Mouse (Mus musculus) kidney, adult 9 months (tissue): ENCODE measurements around the gene Etv4.

Experiments used
- DNase-seq: peaks from one replicate; pipeline ENCODE4 v3.0.0; 2022

Etv4 gene

DNA sequence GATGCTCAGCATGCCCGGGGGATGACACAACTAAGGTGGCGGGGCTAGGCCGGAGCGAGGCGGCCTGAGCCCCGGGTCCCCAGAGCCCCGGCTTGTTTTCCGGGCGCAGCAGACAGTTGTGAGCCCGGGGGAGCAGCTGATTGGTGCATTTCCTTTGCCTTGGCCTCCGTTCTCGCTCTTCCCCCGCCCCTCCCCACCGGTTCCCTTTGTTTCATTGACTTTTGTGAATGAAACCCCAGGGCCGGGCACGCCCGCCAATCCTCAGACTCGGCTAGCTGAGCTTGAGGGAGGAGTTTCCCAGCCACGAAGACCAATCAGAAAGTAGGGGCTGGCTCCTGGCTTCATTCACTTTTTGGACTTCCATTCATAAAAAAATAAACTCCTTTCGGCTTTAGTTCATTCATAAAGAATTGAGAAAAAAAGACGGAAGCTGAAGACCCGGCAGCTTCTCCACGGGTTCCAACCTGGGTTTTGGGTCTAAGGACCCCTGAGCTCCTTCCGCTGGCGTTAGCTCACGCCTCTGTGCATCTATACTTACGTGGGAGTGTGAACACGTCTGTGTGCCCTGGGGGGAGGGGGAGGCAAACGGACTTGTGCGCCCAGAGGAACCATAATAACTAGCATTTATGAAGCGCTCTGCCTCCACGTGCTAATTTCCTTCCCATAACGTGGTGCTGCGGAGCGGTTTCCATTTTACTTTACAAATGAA, at the start of gene Etv4:
Etv4 (minus strand) TSS at position 229 of the 709 bp plus-strand sequence.
- DNase-seq: peak; percentile 80

GRCm38 (mm10) chr11:101832001-101832400, 46.8 kb upstream of the Etv4 start:
- peak; percentile 19 for DNase-seq

DNA sequence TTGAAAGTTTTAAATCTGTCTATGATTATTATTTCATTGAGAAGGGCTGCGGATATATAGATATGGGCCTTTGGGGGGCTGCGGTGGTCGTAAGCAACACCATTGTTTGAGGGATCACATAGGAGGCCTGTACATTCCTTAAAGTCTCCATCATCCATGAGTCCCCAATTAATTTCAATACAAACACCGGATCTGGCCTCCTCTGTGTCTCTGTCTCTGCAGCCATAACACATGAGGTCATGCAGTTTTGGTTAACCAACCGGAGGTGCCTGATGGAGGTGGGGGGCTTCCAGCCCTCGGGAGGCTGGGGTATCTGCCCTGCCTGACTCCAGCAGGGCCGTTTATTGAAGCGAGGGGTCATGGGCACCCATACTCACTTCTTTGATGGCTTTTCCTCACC, 45.4 kb upstream of the Etv4 start:
- DNase-seq: no peak

- DNase-seq: peak; percentile 51
Measured at GRCm38 (mm10) chr11:101830112-101830511, 44.9 kb upstream of the Etv4 start.

DNA sequence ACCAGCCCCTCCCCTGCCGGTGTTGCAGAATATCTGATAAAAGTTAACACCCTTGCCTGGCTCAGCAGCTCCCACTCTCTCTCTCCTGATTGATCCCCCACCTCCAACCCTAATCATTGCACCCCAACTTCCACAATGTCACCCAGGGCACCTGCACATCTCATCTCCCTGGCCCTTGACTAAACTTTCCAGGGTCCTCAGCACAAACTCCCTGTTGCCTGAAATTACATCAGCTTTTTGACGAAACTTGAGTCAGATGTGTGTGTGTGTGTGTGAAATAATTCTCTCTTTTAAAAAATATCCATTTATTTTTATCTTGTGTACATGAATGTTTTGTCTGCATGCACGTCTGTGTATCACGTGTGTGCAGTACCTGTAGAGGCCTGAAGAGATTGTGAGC, 43.5 kb upstream of the Etv4 start:
- no peak for DNase-seq

- DNase-seq: no peak
Measured at GRCm38 (mm10) chr11:101823210-101823609, 38.0 kb upstream of the Etv4 start.

DNA sequence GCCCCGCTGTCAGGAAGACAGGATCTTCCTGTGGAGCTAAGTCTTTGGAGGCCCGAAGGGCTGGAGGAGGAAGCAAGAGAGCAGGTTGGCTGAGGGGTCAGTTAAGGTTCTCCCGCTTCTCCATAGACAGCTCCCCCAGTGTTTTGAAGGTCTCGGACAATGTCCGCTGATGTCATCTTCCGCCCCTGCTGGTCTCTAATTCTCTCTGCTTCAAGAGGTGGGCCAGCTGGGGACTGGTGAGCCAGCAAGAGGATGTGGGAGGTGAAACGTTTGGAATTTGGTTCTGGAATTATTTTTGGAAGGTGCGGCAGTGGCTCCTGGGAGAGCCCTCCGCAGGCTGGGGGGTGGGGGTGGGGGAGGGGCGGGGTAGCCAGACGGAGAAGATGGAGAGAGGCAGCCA, 35.7 kb upstream of the Etv4 start:
- DNase-seq: peak; percentile 48

DNA sequence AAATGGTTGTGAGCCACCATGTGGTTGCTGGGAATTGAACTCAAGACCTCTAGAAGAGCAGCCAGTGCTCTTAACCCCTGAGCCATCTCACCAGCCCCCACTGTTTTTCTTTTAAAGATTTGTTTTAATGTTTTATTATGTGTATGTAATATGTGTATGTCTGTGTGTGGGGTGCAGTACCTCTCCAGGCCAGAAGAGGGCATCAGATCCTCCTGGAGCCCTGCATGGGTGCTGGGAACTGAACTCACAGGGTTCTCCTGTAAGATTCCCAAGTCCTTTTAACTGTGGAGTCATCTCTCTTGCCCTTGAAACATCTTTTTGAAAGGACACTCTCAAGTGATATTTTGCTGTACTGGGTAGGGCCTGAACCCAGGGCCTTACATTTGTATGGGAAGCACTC, 34.7 kb upstream of the Etv4 start:
- no peak for DNase-seq

- no peak for DNase-seq
Measured at GRCm38 (mm10) chr11:101815103-101816085, 30.2 kb upstream of the Etv4 start.

- DNase-seq: peak; percentile 69
Measured at GRCm38 (mm10) chr11:101814375-101815102, 29.4 kb upstream of the Etv4 start.

DNA sequence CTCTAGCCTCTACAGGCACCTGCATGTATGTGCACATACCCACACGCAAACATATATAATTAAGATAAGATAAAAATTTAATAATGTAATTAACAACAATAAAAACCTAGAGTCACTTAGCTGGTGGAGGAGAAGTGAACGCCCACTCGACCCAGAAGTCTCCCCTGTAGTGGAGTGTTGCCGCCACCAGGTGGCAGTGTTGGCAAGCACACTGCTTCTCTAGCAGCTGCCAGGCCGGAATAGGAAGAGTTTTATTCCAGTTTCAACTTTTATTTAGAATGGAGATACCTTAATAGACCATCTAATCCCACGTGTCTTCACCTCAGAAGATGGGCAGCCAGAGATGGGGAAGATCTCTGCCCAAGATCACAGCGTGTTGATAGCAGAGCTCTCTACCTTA, 28.1 kb upstream of the Etv4 start:
- peak; percentile 78 for DNase-seq

- no peak for DNase-seq
Measured at GRCm38 (mm10) chr11:101809060-101809828, 24.1 kb upstream of the Etv4 start.

DNA sequence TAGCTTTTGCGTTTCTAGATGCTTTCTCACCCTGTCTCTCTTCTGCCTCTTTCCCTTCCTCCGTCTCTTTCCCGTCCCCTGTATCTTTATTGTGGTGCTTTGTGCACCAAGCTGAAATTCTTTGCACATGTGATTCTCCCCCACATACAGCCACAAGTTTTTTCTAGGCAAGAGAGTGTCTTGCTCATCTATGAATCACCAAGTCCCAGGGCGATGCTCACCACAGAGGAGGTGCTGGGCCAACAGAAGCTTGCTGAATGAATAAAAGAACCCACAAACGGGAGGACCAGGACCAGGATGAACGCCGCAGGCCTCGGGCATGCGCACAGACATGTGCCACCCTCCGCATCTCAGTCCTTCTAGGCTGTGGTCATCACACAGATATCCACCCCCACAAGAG, 22.1 kb upstream of the Etv4 start:
- no peak for DNase-seq

GRCm38 (mm10) chr11:101806741-101807140, 21.6 kb upstream of the Etv4 start:
- no peak for DNase-seq

- DNase-seq: no peak
Measured at GRCm38 (mm10) chr11:101805113-101805704, 20.0 kb upstream of the Etv4 start.

DNA sequence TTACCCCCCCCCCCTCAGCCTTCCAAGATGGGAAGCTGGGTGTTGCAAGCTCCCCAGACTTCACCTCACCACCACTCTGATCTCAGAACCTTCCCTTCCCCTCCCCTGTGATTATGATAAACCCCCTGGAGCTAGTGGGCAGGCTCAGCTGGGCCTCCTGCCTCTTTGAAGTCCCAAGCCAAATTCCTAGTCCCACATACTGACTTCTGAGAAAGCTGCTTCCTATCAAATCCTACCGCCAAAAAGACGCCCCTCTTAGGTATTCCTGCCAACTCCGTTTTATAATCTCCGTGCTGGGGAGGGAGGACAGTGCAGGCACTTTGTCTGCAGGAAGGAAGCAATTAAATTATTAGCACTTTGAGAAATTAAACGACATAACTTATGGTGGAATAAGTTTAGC, 16.2 kb upstream of the Etv4 start:
- no peak for DNase-seq

DNA sequence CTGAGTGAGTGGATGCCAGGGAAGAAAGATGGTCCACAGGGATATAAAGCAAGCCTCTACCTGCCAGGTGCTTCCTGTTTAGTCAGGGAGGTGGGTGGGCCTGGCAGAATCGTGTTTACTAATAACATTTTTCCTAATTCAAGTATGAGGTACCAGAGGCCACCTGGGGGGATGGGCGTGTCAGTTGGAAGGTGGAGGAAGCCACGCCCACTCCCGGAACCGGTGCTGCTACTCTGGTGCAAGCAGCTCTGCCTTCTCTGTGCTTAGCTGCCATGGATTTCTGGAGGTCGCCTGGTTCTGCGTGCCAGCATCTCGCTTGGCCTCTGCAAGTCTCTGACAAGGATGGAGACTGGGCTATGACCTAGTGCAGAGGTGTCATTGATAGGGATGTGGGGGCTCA, 12.9 kb upstream of the Etv4 start:
- no peak for DNase-seq

DNA sequence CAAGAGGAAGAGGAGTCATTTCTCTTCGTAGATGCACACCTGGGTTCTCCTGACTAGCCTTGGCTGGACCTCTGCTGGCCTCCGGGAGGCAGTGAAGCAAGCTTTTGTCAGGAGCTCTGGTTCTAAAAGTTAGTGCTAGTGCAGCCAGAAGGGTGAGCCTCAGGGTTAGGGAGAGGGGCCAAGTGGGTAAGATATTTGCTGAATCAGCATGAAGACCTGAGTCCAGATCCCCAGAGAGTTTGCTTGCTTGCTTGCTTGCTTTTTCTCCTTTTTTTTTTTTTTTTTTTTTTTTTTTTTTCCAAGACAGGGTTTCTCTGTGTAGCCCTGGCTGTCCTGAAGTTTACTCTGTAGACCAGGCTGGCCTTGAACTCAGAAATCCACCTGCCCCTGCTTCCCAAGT, 12.2 kb upstream of the Etv4 start:
- DNase-seq: no peak

DNA sequence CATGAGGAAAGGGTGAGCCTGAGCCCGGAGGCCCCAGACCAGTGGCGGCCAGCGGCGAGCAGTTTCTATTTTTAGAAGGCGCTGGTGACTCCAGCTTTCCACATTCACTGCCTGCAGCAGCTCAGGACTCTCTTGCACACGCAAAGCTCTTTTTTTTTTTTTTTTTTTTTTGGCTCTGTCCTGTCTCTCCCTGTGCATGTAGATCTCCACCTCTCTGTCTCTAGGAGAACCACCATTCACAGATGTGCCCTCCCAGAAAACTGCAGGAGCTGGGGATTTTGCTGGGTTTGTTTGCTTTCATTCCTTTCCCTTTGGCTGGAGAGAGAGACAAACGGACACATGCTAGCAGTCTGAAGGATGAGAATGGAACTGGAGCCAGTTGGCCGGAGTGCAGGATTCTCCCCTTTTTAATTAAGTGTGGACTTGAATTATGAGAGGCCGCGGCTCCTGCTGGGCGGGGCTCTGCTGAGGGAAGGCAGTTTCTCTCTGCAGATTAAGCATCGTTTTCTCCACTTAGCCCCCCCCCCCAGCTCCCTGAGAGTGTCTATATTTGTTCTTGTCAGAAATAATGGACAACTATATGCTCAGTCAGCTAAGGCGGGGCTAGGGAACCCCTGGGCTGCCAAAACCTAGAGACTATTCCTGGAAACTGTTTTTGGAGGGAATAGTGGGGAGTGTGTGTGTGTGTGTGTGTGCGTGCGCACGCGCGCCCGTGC, 5.8 kb upstream of the Etv4 start:
- DNase-seq: peak; percentile 29

GRCm38 (mm10) chr11:101787432-101787831, 2.3 kb upstream of the Etv4 start:
- no peak for DNase-seq

DNA sequence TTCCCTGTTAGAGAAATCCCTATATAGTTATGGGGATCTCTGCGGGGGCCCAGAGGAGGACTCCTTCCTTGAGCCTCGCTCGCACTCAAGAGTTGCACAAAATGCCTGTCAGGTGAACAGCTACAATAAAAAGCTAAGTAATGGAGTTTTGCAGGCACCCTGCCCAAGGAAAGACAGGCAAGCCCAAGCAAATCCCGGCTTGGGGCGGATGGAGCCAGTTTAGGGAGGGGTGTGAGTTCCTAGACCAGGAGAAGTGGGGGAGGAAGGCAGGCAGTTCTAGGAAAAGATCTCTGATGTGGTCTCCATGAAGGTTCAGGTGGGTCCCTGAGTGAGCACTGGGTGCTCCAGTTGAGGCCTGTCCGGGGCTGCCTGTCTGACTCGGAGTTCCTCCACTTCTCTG, 1.5 kb upstream of the Etv4 start:
- DNase-seq: peak; percentile 70

DNA sequence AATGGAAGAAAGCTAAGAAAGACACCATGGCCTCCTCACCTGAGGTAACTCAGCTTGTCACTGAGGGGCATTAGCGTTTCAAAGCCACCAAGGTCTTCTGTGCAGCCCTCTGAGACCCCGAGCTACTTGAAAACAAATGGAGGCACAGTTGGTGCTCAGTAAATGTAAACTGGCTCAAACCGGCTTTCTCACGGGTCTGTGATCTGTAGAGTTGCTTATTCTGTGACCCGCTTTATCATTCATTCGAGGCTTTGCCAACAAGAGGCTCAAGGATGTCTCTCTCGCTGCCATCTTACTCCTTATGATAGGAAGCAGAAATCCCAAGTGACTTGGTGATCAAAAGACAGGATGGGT, 658 bp upstream of the Etv4 start:
- DNase-seq: no peak
